Mouse (Mus musculus) small intestine, adult 2 months (tissue): ENCODE data around the gene Glis3.

Experiments
- CTCF ChIP-seq: fragments of 200-500 bp; IDR thresholded peaks from 2 replicates; pipeline ENCODE4 v1.5.1; 2012; ENCODE audit warnings: low read depth, mild to moderate bottlenecking, control low read depth, inconsistent platforms, low read length, moderate library complexity, mixed read lengths; ENCODE audit not compliant: insufficient replicate concordance, insufficient read length; ENCODE audit errors: extremely low read depth
- POLR2A ChIP-seq: fragments of 200-500 bp; IDR thresholded peaks from 2 replicates; pipeline ENCODE4 v1.6.1; 2012; ENCODE audit warnings: low read depth, mild to moderate bottlenecking, control low read depth, inconsistent platforms, low read length, moderate library complexity

DNA sequence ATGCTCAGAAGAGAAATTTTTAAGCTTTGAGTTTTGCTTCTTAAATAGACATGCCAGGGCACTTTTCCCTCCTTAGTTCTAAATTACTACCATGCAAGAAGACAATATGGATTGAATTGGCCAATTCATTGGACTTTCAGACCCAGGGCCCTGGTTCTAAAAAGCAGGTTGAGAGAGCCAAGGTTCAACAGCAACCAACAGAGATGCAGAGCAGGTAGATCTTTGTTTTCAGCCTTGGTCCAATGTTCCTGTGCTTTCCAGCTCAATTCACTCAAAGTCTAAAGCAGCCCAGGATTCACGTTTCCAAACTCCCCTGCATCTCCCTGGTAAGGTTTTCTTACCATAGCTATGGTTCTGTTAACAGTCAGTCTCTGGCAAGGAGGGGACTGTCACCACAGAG is 63.4 kb downstream of the Glis3 start:
- TF ChIP-seq CTCF (no peak), POLR2A (no peak)
